ENCODE assay signal across 28 mouse cellular contexts in genomic region chr12:64343745-64344144, GRCm38 (mm10).
"Had no signal": no experiment of that assay in that cellular context is flagged by ENCODE, and none has a peak within 500 bp of the region (broad histone marks: within the 10 kb centered on the region; RNA-seq: fewer than 3 reads in every experiment).

No protein-coding gene starts in this region.

- H3K27me3 ChIP-seq: embryonic facial prominence, embryonic 12.5 days; embryonic facial prominence, embryonic 13.5 days; embryonic facial prominence, embryonic 15.5 days; forebrain, embryonic 12.5 days; forebrain, embryonic 13.5 days; forebrain, embryonic 15.5 days had no signal

- ATAC-seq: forebrain, embryonic 13.5 days; forebrain, embryonic 14.5 days; forebrain, embryonic 15.5 days; forebrain, embryonic 16.5 days; forebrain, postnatal 0 days had no signal

- H3K9ac ChIP-seq: embryonic facial prominence, embryonic 12.5 days; embryonic facial prominence, embryonic 13.5 days; embryonic facial prominence, embryonic 15.5 days; forebrain, embryonic 12.5 days; forebrain, embryonic 13.5 days; forebrain, embryonic 15.5 days; forebrain, postnatal 0 days had no signal

- H3K4me2 ChIP-seq: embryonic facial prominence, embryonic 12.5 days; embryonic facial prominence, embryonic 13.5 days; embryonic facial prominence, embryonic 15.5 days; forebrain, embryonic 12.5 days; forebrain, embryonic 13.5 days; forebrain, embryonic 15.5 days had no signal

- H3K9me3 ChIP-seq: embryonic facial prominence, embryonic 10.5 days; embryonic facial prominence, embryonic 12.5 days; embryonic facial prominence, embryonic 15.5 days; forebrain, embryonic 12.5 days; forebrain, embryonic 13.5 days; forebrain, embryonic 15.5 days had no signal

- DNase-seq: cerebellum, adult 2 months; cerebellum, adult 8-10 months; cerebellum, adult 9-10 months; cerebellum, adult 9-11 months; cerebellum, postnatal 10 days; cerebellum, postnatal 14 days; cerebellum, postnatal 25 days; cerebellum, postnatal 36 days; embryo, embryonic 11 days; forebrain, postnatal 0 days; gastrocnemius, adult 2 months; gastrocnemius, postnatal 10 days; gastrocnemius, postnatal 14 days; gastrocnemius, postnatal 25 days; gastrocnemius, postnatal 36 days; heart, adult 11 months; heart, adult 18-20 months had no signal

- H3K27ac ChIP-seq: embryonic facial prominence, embryonic 10.5 days; embryonic facial prominence, embryonic 12.5 days; embryonic facial prominence, embryonic 13.5 days; embryonic facial prominence, embryonic 15.5 days; forebrain, embryonic 10.5 days; forebrain, embryonic 12.5 days; forebrain, embryonic 13.5 days; forebrain, embryonic 15.5 days; gastrocnemius, adult 2 months had no signal

- H3K36me3 ChIP-seq: embryonic facial prominence, embryonic 10.5 days; embryonic facial prominence, embryonic 12.5 days; embryonic facial prominence, embryonic 13.5 days; embryonic facial prominence, embryonic 15.5 days; forebrain, embryonic 10.5 days; forebrain, embryonic 12.5 days; forebrain, embryonic 15.5 days had no signal

- H3K4me1 ChIP-seq: embryonic facial prominence, embryonic 10.5 days; embryonic facial prominence, embryonic 12.5 days; embryonic facial prominence, embryonic 13.5 days; embryonic facial prominence, embryonic 15.5 days; forebrain, embryonic 10.5 days; forebrain, embryonic 12.5 days; forebrain, embryonic 13.5 days; forebrain, embryonic 15.5 days had no signal

- H3K4me3 ChIP-seq: embryonic facial prominence, embryonic 10.5 days; embryonic facial prominence, embryonic 12.5 days; embryonic facial prominence, embryonic 13.5 days; embryonic facial prominence, embryonic 15.5 days; erythroblast, embryonic 14.5 days; forebrain, embryonic 10.5 days; forebrain, embryonic 12.5 days; forebrain, embryonic 13.5 days; forebrain, embryonic 15.5 days; gastrocnemius, adult 2 months had no signal
